Mouse (Mus musculus): Measurements from ENCODE around the gene Fpr1. TPM values are rescaled to one million over a fixed set of nuclear protein-coding genes. Genes with fewer than 3 reads are reported as not detected.
A peak's percentile ranks its signal among the peaks of the same experiment; 100 is the strongest.

Gene Fpr1
- polyA plus RNA-seq, 1 experiment from 2014 or later, result not detected

MicroRNA genes within 50 kb of the gene (microRNA counts, 519-probe panel; counts per million panel counts)
- 5,779 counts per million, percentile 95 among the panel's probes with 10 or more counts for microRNA mmu-let-7e
- 3,807 counts per million, percentile 55 among the panel's probes with 10 or more counts for microRNA mmu-miR-125a-3p
- microRNA mmu-miR-125a-5p, result 6,192 counts per million, percentile 98 among the panel's probes with 10 or more counts
- microRNA mmu-miR-99b, result 5,288 counts per million, percentile 91 among the panel's probes with 10 or more counts

Small RNA genes lying within 50 kb of the gene (microRNA-seq; reads per million reads assigned to microRNA genes)
- not detected for gene Gm25927
- 5,039 reads per million, percentile 91 among the genes with 10 or more reads in this experiment for gene Mir125a
- 21,682 reads per million, percentile 98 among the genes with 10 or more reads in this experiment for gene Mir99b
- gene Mirlet7e, result not detected

Other genes starting within 250 kb of the Fpr1 start
- not detected in 2 replicates for gene Vmn2r90, start 180.2 kb downstream of the Fpr1 start, polyA plus RNA-seq (2014; fragmentation: Nextera tagmentation; extraction: Ambion mirVana)
- gene Spaca6, start 56.8 kb downstream of the Fpr1 start, polyA plus RNA-seq (2014; fragmentation: Nextera tagmentation; extraction: Ambion mirVana), result 27.0 and 30.3 TPM in 2 replicates
- gene Has1, start 28.7 kb downstream of the Fpr1 start, polyA plus RNA-seq (2014; fragmentation: Nextera tagmentation; extraction: Ambion mirVana), result 1.8 TPM in 2 replicates
- gene Fpr2, start 3.9 kb upstream of the Fpr1 start, polyA plus RNA-seq (2014; fragmentation: Nextera tagmentation; extraction: Ambion mirVana), result 0.38 TPM in 1 of 2 replicates, not detected in the other
- gene Fpr3, start 3.9 kb upstream of the Fpr1 start, polyA plus RNA-seq (2014; fragmentation: Nextera tagmentation; extraction: Ambion mirVana), result not detected in 2 replicates
- not detected in 2 replicates for gene Fpr-rs4, start 137.8 kb upstream of the Fpr1 start, polyA plus RNA-seq (2014; fragmentation: Nextera tagmentation; extraction: Ambion mirVana)
- gene Vmn2r124, start 165.5 kb upstream of the Fpr1 start, polyA plus RNA-seq (2014; fragmentation: Nextera tagmentation; extraction: Ambion mirVana), result not detected in 2 replicates
- not detected in 2 replicates for gene Vmn2r91, start 201.1 kb upstream of the Fpr1 start, polyA plus RNA-seq (2014; fragmentation: Nextera tagmentation; extraction: Ambion mirVana)

Data from intestine, embryonic 14.5 days (tissue).